Mouse (Mus musculus): ENCODE data around the gene Ros1.

DNA sequence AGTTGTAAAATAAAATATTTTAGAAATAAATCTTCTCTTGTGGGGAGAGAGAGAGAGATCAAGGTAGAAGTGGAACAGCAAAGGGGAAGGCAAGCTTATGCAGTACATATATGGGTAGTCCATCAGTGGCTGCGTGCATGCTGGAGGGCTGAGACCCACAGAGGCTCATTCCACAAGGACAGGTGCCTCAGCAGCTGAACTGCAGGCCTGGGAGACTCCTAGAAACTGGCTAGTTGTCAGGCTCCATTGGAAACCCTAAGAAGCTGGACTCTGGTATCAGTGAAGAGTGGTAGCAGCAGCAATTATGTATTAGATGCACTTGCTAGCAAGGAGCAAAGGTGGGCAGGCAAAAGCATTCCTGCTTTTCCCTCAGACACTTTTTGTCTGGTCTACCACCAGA, 155.7 kb downstream of the Ros1 start:
- TF ChIP-seq POLR2A (IDR thresholded peaks at IDR 0.05; ENCODE audit: extremely low read depth, insufficient read depth, low read length) = no peak
- TF ChIP-seq CTCF (IDR thresholded peaks at IDR 0.05; ENCODE audit: extremely low read depth, insufficient read depth, low read length) = no peak

All from cortical plate, adult 2 months (tissue).